Mouse (Mus musculus) cerebellum, adult 2 months (tissue): ENCODE measurements around the gene Erbb4.

Experiments
- CTCF ChIP-seq: fragments of 200-500 bp; IDR thresholded peaks from 2 replicates; pipeline ENCODE4 v1.5.1; 2011; ENCODE audit warnings: low read depth, mild to moderate bottlenecking, control low read depth, low read length, moderate library complexity, borderline replicate concordance; ENCODE audit not compliant: insufficient read depth
- POLR2A ChIP-seq: fragments of 200-500 bp; IDR thresholded peaks from 2 replicates; pipeline ENCODE4 v1.6.1; 2011; ENCODE audit warnings: low read length, control low read depth, borderline replicate concordance; ENCODE audit not compliant: insufficient read depth

DNA sequence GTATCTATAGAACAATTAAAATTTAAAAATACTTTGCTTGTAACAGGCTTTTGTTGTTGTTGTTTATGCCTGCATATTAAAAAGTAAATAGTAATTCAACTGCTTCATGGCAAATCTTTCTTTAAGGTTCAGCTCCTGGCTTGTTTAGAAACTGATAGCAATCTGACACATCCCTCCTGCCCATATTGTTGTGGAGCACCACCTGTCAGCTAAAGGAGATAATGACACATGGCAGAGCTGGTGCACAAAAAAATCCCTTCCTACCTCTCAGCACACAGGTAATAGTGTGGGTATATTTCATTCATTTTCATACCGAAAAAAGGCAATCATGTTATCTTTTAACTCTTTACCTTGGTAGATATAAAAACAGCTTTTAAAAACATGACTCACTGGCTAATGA is 18.5 kb downstream of the Erbb4 start:
- TF ChIP-seq CTCF (peak; percentile 48; the same call in 1 of the 2 replicates), POLR2A (no peak)
